Mouse (Mus musculus) cerebellum, postnatal 10 days (tissue): ENCODE results near the gene B3glct.

Experiments used
- DNase-seq, 2 experiments: peaks; one replicate each; pipeline ENCODE4 v3.0.0; 2021; ENCODE audit warnings: mixed read lengths in 2 of 2

The B3glct gene

DNA sequence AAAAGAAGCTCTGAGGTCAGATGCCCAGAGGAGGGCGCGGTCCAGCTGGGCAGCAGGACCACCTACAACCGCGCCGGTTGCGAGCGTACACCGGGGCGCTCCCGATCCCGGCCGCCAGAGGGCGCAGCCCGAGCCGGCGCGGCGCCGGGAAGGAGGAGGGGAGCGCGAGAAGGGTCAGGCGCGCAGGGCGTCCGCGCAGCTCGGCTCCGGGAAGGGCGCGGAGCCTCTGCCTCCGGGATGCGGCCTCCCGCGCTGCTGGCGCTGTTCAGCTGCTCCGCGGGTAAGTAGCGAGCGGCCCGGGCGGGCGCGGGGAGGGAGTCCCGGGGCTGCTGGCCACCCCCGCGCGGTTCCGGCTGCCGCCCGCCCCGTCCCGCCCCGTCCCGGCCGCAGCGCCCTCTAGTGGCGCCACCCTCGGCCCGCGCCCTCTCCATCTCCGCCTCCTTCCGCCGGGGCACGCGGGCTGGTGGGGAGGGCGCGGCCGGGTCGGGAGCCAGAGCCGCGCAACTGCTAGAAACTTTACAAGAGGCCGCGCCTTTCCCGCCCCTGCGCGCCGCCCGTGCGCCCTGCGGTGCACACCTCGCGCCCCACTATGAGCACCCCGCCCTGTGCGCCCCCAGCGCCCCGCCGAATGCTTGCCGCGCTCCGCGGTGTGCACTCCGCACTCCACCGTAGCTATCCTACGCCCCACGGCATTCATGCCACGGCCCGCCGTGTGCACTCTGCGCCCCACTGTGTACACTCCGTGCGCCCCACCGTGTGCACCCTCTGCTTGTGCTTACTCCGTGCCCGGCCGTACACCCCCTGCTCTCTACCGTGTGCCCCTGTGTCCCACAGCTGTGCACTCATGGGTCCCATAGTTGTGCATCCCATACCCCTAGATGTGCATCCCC is at the start of gene B3glct:
Gene B3glct, plus strand, starts transcription at position 131 of the 890 bp plus-strand sequence.
- DNase-seq = peak; percentile 92 to 93

DNA sequence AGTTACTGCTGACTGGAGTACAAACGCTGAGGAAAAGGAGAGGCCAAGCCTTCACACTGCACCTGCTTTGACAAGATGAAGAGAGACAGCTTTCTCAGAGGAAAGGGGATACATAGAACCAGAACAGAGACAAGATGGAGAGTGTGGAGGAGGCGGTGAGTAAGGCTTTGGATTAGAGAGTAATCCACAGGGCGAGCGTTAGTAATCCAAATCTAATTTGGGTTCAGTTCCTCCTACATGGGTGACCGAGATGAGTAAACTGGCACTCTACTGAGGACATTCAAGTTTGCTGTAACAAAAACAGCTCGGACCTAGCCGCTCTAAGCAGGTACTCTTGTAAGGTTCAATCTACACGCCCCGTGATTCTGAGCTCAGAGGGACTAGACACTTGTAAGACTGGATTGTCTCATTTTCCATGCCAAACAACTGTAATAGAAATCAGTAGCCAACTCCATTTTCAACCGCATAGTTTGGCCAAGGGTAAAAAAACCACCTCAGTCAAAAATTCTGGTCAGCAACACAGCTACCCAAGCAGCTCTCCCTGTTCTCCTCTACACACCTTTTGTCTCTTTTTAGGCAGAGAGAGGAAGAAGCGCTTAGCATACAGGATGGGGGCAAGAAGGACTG is 43.5 kb upstream of the B3glct start:
- no peak for DNase-seq

- DNase-seq = no peak
Measured at GRCm38 (mm10) chr5:149635556-149635955, 42.5 kb upstream of the B3glct start.

GRCm38 (mm10) chr5:149636075-149636920 is 41.7 kb upstream of the B3glct start, which contains the start of gene Hsph1:
Gene Hsph1 (minus strand): TSS chr5:149636376.
- peak; percentile 100 for DNase-seq

DNA sequence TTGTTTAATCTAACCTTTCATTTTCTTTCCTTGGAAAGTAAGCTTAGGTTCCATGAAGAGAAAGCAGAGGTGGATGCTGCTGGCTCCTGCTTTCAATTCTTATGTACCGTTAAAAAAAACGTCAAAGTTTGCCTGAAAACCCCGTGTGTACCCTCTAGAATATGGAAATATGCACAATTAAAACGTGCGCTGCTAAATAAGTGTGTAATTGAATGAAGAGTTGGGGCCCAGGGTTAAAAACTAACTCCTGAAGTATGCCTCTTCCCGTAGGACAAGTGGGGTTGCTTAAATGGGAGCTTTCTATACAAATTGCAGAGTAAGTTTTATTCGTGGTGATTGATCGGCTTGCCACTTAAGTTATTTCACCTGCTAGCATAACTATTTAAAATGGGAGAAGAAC is 40.7 kb upstream of the B3glct start:
- DNase-seq = no peak

DNA sequence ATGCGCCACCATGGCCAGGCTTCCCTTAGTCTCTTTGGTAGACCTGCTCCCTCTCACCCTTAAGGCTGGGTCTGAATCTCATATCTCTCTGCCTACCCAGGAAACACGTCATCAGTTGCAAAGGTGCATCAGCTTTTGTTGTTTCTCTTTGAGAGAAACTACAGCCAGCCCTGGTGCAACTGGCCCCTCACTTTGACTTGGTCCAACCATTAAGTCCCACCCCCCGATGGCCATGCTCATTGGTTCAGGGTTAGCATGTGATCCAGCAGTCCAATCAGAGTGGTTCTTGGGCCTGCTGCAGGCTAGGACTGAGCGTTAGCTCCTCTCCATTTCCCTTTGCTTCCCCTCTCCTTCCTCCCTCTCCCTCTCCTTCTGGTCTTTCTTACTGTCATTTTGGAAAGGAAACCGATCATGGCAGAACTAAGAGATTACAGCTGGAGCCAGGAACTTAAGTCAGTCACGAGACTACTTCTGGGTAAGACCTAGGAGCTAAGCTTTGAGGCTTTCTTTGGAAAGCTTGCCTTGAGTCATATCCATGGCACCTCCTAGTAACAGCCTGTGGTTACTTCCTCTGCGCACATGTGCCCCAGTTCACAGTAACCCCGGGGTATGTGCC is 36.6 kb upstream of the B3glct start:
- no peak for DNase-seq

- no peak for DNase-seq
Measured at GRCm38 (mm10) chr5:149642366-149642765, 35.7 kb upstream of the B3glct start.

DNA sequence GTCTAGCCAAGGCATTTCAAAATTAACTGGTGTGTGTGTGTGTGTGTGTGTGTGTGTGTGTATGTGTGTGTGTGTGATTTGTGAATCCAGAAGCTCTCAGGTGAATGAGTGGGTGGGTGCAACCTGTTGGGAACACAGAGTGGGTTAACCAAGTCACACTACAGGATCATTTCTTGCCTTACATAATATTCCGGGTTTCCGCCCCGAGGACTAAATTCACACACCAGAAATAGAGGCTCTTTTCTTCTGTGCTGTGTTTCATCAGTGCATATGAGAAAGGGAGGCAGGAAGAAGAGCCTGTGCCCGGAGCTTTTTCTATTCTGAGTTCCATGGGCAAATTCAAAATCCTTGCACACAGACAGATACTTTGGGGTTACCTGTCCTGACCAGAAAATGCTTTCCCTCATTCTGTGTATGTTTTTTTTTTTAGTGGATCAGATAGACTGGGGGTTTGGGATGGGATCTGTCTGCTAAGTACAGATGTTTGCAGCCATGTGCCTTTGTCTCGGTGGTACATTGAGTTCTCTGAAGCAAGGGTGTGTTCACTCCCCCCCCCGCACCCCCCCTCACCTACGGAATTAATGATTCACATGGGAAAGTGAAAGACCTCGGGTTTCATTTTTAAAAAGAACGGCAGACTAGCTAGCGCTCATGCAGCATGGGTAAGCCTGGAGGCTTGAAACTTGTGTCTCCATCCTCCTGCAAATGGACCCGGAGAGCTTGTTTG is 35.1 kb upstream of the B3glct start:
- DNase-seq = no peak

- DNase-seq = peak; percentile 14 to 33
Measured at GRCm38 (mm10) chr5:149647367-149648115, 30.5 kb upstream of the B3glct start.

DNA sequence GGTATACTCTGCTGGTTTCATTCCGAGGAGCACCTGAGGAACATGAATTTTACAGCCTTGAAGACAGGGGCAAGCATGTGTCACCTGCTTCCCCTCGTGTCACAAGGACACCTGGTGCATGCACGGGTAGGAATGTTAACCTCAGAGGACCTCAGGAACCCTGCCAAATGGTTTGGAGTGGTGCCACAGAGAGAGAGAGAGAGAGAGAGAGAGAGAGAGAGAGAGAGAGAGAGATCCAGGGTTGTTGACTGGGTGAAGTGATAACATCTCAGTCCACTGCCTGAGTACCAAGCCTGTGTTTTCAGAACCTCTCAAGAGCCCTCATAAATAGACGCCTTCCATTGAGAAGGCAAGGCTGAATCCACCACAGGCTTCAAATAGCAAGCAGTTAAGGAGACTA is 29.8 kb upstream of the B3glct start:
- peak; percentile 33 to 38 for DNase-seq

- no peak for DNase-seq
Measured at GRCm38 (mm10) chr5:149648895-149649406, 29.1 kb upstream of the B3glct start.

DNA sequence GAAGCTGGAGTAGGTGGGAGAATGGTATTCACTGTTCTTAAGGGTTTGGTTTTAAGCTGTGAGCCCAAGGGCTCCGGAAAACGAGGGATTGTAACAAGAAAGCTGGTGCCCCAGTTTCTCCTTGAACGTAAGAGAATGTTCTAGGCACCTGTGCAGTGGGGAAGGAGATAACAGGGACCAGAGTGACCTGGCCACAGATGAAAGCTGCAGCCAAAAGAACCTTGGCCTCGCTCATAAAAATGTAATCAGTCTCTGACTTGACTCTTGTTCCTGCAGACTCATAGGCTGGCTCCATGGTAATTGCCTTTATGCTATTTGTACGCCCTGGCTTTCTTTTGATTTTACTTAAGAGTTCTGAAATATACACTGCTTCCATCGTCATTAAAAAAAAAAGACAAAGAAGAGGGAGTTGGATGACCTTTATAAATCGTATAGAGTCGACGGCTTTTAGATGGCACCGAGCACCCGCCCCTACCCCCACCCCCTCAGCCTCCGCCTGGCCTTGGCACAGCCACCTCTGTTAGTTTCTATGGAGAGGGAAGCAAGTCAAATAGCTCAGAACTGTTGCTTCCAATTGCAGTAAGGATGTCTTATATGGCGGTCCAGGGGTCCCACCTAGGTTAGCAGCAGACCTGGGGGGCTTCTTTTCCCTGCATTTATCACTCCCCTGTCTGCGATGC is 28.4 kb upstream of the B3glct start:
- DNase-seq = no peak

DNA sequence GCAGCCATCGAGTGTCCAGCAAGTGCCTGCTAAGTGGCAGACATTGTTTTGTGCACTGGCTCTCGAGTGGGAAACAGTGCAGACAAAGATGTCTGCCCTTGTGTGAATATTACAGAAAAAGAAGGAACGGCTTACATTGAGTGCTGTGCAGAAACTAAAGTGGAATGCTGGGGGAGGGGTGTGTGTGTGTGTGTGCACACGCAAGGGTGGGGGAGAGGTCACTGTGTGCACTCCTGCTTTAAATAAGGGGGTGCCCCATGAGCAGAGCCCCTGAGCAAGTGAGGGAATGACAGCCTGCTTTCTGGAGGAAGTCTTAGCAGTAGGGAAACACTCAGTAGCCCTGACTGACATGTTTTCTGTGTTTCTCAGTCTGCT is 27.9 kb upstream of the B3glct start:
- no peak for DNase-seq

GRCm38 (mm10) chr5:149655636-149656035 is 22.4 kb upstream of the B3glct start:
- no peak for DNase-seq

DNA sequence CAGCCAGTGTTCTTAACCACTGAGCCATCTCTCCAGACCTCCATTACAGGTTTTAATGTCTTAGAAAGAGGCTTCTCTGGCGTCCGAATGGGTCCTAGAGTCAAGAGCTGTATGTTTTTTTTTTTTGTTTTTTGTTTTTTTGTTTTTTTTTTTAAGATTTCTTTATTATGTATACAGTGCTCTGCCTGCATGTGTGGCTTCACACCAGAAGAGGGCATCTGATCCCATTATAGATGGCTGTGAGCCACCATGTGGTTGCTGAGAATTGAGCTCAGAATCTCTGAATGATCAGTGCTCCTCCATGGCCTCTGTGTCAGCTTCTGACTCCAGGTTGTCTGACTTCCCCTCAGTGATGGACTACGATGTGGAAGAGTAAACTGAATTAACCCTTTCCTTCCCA is 20.0 kb upstream of the B3glct start:
- DNase-seq = no peak

DNA sequence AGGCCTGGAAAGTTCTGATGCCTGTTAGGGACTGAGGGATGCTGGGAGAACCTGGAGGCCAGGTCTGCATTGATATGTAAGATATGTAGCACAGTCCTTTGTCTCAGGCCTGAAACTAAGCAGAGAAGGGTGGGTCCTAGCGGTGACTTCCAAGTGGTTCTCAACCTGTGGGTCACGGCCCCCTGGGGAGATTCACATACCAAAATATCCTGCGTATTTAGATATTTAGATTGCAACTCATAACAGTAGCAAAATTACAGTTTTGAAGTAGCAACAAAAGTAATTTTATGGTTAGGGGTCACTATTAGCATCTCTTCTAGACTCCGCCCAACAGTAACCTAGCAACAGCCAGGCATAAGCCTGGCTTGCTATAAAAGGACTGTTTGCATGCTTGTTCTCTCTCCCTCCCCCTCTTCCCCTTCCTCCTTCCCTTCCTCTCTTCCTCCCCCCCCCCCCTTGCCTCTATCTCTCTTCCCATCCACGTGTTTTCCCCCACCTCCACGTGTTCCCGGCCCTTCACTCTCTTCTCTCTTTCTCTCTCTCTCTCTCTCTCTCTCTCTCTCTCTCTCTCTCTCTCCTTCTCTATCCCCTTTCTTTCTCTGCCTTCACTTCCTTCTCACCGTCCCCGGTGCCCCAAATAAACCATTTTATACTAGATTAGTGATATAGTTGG is 19.2 kb upstream of the B3glct start:
- no peak for DNase-seq

- no peak for DNase-seq
Measured at GRCm38 (mm10) chr5:149659414-149659780, 18.6 kb upstream of the B3glct start.

DNA sequence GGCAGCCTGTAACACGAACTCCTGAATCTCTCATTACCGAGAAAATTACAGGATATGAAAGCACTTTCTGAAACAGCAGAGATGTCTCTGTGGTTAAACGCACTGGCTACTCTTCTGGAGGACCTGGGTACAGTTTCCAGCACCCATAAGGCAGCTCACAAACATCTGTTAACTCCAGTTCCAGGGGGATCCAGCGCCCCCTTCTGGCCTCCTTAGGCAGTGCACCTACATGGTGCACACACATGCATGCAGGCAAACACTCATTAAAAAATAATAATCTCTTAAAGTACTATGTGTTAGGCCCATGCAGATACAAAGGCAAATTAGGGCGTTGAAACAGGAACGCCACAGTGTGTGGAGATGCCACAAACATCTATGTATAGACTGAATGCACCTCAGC is 16.6 kb upstream of the B3glct start:
- DNase-seq = no peak

GRCm38 (mm10) chr5:149662980-149663379 is 15.1 kb upstream of the B3glct start:
- no peak for DNase-seq

GRCm38 (mm10) chr5:149663417-149663816 is 14.6 kb upstream of the B3glct start:
- DNase-seq = no peak
